Mouse (Mus musculus) frontal cortex, adult (tissue): ENCODE results near the gene Wdr25.
A peak's percentile ranks its signal among the peaks of the same experiment; 100 is the strongest.

ENCODE experiments used
- ATAC-seq: cut with Nextera tagmentation; 2 replicates; pipeline ENCODE4 v1.9.2; 2017; ENCODE audit warnings: mild to moderate bottlenecking, moderate library complexity, mixed read lengths; ENCODE audit not compliant: low TSS enrichment

The Wdr25 gene

DNA sequence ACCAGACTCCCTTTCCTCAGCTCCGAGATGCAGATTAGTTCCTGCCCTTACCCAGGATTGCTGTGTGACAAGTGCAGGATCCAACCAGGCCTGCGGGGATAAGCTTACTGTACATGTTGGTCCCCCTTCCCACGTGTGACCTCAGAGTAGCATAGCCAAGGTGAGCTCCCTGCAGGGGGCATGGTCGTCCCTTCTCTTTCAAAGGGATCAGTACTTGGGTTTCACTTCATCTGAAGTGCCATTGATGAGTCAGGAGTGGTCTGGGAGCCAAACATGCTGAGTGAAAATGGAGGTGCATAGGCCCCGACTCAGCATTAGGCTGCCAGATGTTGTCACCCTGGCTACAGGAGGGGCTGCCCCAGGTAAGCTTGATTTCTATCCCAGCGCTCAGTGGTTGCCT lies 91.6 kb downstream of the Wdr25 start:
- ATAC-seq, result no peak

DNA sequence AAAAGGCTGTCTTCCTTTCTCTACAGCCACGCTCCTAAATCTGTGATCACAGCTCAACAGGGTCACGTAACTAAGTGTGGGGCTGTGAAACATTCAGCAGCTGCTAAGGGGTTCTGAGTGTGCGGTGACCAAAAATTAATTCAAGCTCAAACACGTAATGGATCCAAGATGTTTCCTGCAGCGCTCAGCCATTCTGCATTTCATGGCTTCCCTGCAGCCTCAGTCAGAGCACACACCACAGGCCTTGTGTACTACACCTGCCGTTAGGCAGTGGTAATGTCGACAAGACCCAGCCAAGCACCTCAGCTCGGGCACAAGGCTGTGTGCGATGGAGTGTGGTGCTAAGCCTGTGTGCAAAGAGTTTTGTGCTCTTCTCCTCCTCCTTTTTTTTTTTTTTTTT lies 94.0 kb downstream of the Wdr25 start:
- no peak for ATAC-seq

DNA sequence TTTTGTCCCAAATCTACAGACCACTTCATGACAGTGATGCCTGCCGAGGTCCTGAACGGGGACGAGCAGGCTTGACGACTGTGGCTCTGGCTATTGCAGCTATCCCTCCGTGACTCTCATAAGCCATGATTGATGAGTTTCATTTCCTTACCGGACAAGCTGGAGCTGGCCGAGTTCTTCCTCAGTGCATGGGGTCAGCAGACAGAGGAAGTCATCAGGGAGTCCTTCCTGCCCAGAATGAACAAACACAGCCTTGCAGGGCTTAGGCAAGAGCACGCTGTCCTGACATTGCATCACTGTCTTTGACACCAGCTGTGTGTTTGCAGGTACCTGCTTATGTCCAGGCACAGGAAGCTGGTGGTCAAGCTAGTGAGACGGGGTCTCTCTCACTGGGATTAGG lies 97.0 kb downstream of the Wdr25 start:
- no peak for ATAC-seq

DNA sequence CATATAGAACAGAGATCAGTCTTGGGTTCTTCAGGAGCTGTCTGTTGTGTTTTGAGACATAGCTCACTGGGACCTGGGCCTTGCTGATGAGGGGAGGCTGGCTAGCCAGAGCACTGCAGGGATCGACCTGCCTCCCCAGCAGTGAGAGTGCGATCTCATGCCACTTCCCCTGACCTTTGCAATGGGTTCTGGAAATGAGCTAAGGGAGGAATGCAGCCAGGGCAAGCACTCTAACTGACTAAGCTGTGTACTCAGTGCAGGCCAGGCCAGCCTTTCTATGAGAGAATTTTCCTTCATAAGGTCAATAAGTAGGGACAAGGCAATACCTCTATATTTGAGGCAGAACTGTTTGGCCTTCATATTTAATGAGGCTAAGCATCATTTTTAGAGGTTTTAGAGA lies 99.6 kb downstream of the Wdr25 start:
- no peak for ATAC-seq

DNA sequence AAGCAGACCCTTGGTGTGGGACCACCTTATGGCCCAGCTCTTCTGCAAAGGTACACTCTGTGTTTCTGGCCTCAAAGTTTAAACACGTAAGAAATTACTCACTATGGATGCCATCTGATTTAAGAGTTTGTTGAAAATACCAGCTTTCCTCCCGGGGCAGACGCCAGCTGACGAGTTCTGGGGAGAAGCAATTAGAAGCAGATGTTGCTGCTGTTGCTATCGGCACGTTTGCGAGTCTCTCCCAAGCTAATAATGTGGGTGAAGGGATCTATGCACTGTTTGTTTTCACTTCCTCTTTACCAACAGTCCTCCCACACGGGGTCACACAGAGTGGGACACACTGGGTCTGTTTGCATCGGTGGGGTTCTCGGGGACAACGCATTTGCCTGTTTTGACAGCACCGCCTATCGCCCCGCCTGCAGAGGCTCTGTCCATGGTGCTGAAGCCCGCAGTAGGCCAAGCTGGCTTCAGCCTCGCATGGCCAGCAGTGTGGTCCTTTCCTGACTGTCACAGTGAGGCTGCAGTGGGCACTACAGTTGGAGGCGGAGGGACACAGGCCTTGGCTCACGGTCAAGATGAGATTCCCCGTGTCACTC lies 101.1 kb downstream of the Wdr25 start:
- ATAC-seq, result no peak

DNA sequence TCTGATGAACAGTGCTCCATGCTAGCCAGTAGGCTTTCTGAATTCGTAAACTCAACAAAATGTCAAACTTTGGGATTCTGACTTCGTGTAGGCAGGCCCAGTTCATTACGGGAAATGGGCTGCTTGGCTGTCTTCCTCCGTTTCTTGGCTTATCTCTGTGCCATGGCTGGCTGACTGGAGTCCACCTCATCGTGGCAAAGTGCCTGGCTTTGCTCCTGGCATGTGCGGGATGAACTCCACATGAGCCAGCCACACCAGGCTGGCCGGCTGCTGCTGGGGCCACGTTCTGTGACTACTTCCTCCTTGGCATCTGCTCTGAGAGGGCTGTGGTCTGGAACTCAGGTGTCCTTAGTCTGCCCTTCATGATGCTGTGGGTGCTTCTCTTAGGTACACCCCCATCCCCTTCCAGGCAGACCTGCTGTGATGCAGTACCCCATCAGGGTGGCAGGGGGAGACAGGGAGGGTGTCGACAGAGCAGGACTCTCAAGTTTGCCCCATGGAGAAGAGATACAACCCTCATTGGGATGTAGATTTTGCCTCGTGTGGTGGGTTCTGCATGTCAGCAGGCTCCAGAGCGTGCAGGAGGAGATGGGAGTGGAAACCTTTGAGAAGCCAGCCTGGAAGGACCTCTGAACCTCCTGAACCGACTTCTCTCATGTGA lies 102.7 kb downstream of the Wdr25 start:
- no peak for ATAC-seq

DNA sequence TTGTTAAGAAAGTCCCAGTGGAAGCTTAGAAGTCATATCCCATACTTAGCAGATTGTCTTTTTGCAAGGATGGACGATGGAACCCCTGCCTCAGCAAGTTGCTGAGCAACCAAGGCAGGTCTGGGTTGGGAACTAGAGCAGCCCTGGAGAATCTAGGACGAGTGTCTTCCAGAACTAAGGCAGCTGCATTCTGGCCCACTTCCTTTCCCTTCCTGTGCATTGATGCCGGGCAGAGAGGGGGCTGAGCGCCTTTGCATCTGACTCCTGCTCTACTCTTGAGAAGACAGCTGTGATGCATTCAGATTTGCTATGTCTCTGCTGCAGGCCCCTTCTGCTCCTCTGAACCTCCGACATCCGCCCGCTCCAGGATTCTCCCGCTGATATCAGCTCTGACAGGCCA lies 103.8 kb downstream of the Wdr25 start:
- ATAC-seq, result peak; percentile 73; the same call in 1 of the 2 replicates

DNA sequence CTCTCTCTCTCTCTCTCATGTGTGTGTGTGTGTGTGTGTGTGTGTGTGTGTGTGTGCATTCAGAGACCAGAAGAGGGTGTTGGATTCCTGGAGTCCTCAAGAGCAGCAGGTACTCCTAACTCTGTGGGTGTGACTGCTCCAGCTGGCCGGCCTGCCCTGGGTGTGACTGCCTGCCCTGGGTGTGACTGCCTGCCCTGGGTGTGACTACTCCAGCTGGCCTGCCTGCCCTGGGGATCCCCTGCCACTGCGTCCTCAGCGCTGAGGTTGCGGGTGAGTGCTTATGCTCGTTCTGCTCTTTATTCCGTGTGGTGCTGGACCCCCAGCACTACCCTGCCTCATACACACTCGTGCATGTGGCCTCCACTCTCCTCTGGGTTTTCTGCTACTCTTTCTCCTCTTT lies 109.5 kb downstream of the Wdr25 start:
- ATAC-seq, result no peak

DNA sequence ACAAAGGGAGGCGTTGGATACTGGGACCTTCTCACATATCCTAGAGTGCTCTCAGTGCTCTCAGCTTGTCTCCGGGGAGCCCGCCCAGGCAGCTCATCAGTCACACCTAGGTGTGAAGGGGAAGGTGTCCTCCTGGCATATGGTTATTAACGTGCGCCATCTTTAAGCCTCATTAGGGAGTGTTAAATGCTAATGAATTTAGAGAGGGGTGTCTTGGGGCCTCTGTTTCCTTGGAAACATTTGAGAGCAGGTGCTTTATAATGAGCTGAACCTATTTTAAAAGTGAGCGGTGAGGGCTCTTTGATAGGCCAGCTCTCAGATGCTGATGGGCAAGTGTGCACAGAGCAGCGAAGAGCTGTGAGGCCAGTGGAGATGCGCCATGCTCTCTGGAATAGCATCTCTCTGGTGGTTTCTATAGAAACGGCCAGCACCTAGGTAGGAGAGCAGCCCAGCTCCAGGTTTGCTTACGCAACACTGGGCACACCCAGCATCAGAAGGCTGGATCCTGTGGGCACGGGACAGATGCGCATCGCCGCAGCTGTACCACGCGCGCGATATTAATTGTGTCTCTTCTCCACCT lies 116.7 kb downstream of the Wdr25 start:
- ATAC-seq, result peak; percentile 44; the same call in 1 of the 2 replicates

DNA sequence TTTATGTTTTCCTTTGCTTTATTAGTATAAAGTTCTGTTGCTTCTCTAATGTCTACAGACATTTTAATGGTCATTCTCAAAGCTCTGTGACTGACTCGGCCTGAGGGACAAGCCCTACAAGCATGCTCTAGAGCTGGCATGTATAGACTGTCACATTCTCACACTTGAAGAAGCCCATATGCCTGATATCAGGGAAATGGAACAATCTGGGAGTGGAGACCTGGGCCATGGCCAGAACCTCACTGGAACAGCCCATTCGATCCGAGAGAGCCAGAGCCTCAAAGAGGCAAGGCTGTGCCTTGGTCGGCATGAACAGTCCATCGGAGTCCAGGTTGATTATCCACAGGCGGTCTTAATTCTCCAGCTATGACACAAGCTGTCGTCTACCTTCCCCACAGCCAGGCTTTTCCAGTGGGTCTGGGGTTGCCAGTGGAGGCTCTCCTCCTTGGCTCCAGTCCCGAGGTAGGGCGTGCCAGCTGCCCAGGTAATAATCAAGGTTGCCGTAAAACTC lies 128.8 kb downstream of the Wdr25 start:
- ATAC-seq, result no peak

DNA sequence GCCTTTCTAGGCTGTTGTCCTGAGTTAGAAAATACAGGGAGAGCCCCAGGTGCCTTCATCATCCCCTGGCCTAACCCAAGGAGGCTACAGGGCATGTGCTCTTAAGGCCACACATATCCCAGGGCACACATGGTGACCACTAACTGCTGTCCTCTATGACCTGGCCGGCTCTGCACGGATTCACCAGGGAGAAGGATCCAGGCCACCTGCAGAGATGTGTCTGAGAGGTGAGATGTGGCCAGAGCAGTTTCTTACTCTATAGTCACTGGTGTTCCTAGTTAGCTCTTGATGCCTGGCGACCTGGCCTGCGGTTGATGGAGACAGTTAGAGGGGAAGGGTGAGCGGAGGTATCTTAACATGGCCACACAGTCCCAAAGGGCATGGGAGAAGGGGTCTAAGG lies 129.5 kb downstream of the Wdr25 start:
- no peak for ATAC-seq

DNA sequence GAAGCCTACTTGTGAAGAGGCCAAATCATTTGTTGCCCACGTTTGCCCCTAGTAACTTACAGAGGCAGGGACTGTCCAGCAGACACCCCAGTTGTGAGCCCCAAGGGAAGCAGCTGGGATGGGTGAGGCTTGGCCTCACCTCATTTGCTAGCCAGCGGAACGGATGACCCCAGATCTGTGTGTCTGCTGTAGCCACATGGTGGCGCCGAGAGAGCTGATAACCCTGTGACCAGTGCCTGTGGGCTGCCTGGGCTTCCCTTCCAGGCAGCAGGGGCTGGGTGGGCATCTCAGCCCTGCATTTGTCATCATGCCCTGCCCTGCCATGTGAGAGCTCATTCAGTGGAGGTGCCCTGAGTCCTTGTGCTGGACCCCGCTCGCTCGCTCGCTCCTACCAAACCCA lies 130.3 kb downstream of the Wdr25 start:
- ATAC-seq, result no peak

DNA sequence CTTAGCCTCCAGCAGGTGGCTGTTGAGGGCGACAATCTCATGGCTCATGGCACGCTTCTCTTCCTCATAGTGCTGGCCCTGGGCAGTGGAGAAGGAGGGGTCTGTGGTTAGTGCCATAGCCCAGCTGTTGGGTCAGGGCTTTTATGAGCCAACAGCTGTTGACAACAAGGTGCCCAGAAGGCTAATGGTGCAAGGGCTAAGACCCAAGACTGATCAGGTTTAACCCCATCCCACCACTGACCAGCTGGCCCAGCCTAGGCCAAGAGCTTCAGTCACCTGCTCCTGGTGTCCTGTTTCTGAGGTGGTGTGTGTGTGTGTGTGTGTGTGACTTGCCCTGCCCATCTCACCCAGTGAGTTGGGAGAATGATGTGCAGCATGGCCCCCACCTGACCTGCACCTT lies 143.6 kb downstream of the Wdr25 start:
- ATAC-seq, result no peak

DNA sequence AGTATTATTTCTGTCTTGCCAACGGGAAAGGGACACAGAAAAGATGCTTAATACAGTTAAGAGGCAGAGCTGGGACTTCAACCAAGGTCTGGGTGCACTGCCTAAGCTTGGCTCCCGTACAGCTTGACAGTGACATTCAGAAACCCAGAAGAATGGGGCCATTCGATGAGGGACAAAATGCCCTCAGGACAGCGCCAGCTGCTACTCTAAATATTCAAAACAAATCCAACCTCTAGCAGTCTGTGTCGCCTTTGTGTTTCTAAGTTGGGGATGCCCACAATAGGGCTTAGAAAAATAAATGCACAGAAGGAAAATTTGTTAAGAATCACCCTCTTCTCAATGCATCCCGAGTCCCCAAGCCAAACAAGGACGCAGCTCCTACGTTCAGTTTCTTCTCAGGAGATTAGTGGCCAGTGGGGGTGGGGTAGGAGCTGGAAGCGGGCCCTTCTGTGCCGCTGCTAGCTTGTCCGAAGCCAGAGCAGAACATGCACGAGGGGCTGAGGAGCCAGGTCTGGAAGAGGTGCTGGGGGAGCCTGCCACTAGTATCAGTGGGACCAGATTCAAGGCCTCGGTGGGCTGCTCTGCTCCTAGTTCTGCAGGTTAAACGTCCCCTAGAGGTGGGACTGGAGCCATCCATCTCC lies 144.9 kb downstream of the Wdr25 start:
- peak; percentile 65; the same call in 1 of the 2 replicates for ATAC-seq

DNA sequence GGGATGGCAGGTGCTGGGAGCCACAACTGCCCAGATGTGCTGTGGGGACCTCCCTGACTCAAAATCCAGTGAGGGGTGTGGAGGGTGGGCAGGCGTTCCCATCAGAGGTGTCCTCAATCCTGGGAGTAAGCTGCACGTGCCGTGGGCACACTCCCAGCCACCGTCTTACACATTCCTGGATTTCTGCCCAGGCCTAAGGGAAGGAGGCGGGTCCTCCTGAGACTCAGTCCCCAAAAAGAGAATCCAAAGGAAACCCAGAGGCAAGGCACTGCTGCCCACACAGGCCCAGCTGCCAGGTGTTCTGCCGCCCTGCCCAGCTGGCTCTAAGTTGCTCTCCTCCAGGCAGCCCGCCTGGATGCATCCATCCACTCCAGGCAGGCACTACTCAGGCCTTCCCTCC lies 145.9 kb downstream of the Wdr25 start:
- no peak for ATAC-seq

DNA sequence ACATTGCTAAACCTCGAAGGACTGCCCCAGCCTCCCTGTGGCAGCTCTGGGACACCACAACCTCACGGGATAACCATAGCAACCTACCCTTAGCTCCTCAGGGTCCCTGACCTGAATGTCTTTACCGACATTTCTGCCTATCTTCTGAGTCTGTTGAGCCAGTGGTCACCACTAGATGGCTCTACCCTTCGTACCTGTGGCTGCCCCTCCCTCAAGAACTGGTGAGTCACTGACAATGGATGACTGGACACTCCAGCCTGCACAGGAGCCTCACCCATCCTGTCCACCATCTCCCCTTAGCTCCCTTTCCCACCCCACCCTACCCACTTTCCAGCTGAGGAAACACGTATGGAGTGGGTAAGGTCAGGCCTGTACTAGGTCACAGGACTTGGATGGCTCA lies 151.1 kb downstream of the Wdr25 start:
- no peak for ATAC-seq

DNA sequence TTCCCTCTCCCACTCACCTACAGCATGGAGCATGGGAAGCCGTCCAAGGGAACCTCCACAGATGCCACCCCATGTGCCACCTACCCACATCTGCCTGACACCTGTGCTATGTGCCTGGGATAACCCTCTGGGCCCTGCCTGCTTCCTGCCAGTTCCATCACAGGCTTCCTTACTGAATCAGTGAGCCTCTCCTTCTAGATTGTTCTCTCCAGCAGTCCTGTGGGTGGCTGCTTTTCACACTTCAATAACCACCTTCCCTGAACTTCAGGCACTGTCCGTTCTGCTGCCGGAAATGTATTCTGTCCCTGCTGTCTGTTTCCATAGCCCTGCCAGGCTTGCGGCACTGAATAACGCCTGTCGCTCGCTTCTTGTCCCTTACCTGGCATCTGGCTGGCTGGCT lies 152.2 kb downstream of the Wdr25 start:
- peak; percentile 56; the same call in 1 of the 2 replicates for ATAC-seq

DNA sequence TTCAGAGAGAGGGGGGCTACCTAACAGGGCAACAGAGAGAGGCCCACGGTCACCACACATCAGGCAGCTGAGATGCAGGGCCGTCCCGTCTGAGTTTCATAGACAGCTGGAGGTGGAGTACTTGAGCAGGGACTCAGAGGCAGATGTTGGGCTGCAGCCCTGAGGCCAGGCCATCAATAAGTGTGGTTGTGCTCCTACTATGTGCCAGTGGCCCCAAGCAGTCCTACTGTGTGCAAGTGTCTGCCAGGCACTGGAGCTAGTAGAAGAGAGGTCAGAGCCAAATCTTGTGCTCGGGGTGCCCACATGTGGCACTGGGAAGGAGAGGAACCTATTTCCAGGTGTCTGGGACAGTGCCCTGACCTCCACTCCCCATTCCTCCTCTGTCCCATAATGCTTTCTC lies 156.5 kb downstream of the Wdr25 start:
- ATAC-seq, result no peak

DNA sequence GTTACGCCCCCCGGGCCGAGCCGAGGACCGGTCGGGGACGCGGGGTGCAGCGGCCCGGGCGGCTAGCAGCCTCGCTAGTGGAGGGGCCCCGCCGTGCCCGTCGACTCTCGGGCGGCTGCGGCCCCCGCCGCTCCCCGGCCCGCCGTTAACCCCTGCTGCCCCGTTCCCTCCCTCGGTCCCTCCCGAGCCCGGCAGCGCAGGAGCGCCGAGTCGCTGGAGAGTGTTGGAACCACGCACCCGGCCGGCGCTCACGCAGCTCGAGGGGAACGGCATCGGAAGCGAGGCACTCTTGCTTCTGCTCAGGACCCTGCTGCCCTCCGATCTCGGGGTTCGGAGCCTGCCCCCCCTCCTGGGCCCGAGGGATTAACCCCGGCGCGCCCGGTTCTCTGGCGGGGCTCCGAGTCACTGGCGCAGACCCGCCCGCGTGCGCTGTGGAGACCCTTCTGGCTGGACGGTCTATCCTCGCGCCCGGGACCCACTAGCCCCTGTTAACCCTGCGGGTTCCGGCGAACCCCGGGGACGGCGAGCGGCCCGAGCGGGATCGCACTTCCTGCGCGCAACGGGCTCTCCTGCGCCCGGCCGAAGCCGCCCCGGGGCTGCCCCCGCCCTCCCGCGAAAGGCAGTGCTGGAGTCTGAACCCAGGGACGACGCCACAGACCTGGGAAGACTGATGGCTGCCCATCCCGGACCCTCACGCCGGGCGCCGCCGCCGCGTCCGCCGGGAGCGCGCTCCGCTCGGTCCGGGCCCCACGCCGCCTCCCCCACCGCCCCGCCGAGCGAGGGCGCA lies 159.8 kb downstream of the Wdr25 start:
- ATAC-seq, result no peak

DNA sequence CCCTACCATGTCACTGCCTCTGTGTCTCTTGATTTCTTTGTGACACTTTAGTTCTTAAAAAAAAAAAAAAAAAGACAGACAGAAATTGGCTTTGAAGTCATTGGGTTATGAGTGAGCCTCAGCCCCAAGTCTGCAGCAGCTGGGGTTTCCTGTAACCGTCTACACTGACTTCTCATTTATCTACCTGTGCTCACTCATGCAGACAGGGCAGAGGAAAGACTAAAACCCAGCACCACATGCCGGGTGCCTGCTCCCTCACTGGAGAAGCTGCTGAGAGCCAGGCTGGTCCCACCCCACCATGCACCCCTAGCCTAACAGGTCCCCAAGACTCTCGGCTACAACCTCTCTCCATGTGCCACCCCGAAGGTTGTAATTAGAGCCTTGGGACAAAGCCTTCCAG lies 164.3 kb downstream of the Wdr25 start:
- no peak for ATAC-seq

DNA sequence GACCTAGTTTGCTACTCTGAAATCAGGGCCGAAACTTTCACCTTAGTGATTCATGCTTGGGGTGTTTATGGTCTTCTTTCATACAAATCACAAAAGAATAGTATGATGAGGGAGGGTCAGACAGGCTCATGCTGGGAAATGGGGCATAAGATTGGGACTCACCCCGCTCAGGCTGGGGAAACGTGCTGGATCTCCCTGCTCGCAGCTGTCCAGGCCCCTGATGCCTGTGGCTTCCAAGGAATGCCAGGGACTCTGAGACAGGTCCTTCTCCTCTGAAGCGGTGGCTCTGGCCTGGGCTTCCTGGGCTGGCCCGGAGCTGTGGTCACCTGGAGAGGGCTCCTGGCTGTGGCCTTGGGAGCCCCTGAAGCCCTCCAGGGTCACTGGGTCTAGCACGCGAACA lies 165.2 kb downstream of the Wdr25 start:
- no peak for ATAC-seq

DNA sequence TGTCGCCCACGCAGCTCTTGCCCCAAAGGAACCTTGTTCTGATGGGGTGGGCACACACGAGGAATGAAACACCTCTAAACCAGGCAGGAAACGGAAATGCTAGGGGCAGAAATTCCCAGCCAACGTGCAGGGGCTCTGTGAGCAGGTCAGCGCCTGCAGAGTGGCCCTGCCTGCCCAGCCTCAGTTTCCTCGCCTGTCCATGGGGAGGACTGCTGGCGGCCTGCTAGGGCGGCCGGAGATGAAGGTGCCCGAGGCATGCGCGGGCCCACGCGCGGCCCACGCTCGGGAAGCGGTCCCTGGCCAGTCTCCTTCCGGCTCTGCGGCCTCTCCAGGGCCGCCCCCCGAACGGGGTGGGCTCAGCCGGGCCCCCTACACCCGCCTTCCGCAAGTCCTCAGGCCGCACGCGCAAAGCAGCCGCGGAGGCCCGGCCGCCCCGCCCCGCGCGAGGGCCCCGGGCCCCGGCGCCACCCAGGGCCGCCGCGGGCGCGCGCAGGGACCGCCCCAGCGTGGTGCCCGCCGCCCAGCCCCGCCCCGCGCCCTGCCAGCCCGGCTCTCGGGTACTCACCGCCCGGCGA lies 174.2 kb downstream of the Wdr25 start:
- peak; percentile 80 for ATAC-seq
